Mouse (Mus musculus) CD4-positive, CD25-positive, alpha-beta regulatory T cell, adult 2 months (primary cell): Measurements from ENCODE around the gene Nr5a2.

Experiments used
- DNase-seq: peaks from one replicate; pipeline ENCODE4 v3.0.0-alpha.2; 2012; ENCODE audit warnings: low read depth, low spot score

Nr5a2 gene

GRCm38 (mm10) chr1:136960428-136961012, at the start of gene Nr5a2:
TSS of gene Nr5a2 (minus strand) at chr1:136960448.
- DNase-seq, result no peak

DNA sequence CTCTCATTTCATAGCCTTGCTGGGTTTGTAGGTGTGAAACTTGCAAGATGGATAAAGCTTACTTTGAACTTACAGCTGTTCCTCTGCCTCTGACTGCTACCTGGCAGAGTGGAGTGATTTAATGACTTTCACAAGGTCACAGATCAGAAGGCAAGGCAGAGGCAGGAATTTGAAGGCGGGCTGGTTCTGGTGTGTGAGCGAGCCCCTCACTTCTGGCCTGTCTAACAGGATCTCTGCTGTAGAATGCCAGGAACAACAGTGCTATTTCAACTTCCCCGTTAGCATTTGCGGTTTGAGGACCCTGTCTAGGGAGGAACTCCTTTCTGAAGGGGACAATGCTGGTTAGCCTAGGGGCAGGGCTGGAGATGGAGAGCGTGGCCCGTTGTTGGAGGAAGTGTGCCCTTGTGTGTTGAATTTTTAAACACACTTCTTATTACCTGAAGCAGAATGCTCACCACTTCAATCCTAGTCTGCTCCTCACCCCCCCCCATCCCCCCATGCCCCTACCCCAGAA, 48.5 kb upstream of the Nr5a2 start:
- DNase-seq, result no peak

- no peak for DNase-seq
Measured at GRCm38 (mm10) chr1:137003816-137004215, 43.6 kb upstream of the Nr5a2 start.

DNA sequence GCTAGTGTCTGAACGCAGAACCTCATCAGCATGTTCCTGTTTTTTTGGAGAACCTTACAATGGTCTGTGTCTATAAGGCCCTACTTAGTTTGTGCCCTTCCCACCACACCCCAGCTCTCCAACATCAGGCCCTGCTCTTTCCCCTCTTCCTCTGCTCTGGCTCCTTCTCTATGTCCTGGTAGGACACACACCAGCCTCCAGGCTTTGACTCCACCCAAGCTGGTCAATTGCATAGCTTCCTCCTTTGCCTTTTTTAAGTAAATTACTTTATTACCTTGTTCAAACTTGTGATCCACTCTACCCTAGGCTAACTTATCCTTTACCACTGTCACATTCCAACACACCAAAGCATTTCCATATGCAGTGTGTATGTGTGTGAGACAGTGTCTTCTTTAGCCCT, 42.9 kb upstream of the Nr5a2 start:
- DNase-seq, result no peak

GRCm38 (mm10) chr1:136991762-136992352, 31.6 kb upstream of the Nr5a2 start:
- no peak for DNase-seq

DNA sequence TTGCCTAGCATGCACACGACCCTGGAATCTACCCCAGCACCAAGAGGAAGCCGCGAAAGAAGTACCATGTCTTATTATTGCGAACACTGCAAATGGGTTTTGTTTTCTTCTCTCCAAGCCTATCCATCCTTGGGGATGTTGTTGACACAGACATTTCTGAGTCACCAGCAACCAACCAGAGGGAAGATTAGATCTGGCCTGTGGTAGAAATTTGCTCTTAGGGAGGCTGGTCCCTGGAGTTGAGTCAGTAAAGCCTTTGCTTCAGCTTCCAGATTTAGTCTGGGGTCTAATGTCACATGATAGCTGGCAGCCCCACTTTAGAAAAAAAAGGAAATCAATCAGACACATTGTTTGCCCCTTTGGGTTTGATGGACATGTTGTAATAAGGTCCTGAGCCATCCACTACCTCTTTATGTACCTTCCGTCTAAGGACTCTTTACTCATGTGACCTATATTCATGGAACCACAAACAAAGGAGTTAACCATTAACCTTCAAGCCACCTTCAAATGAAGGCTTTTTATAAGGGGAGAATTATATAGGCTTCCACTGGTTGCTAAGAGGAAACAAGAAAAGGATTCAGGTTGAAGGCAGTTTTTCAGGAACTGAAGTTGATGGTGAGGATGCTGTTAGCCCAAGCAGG, 20.1 kb upstream of the Nr5a2 start:
- DNase-seq, result no peak

DNA sequence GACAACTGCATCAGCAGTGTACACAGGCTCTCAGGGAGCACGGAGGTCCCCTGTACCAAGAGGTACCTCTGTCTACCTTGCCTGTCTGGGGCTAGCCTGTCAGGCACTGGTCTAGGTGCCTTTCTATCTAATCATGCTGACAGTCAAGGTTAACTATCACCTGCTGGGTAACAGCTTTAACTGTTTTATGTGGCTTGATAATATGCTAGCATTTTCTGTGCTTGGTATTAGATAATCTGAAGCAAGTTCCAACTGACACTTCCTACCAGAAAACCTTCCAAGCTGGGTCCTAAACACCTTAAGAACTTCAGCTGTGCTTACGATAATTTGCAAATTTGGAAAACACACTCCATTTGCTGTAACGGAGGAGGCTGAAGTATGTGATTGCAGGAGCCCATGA, 17.6 kb upstream of the Nr5a2 start:
- no peak for DNase-seq

DNA sequence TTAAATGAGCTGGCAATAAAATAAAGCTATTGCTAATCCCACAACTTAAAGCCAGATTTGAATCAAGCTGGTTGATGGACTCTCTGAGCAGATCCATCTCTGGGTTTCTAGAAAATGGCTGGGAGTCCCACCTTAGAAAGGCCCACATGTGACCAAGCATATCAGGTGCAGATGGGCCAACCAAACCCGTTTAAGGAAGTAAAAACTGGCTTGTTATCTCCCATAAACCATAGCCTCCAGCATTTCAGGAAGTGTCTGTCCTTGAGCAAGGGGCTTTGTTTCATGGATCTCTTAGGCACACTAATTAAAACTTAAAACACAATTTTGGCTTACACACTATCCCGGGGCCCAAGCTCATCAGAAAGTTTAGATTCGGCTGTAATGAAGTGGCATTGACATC, 13.8 kb upstream of the Nr5a2 start:
- DNase-seq, result no peak

DNA sequence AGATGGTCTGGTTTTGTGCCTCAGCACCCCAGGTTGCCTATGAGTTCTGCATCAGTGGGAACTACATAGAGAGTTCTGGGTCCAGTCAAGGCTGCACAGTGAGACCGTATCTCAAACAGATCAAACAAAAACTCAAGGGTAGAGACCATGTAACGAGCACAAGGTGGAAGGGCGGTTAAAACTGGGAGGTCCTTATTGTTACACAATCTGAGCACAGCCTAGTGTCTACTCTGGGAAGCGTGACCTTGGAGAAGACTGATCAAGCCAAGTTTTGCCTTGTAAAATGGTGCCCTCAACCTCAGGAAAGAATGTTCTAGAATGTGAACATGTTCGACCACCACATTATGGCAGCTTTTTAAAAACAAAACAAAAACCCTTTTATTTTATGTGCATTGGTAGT, 12.8 kb upstream of the Nr5a2 start:
- DNase-seq, result no peak

GRCm38 (mm10) chr1:136970995-136971394, 10.7 kb upstream of the Nr5a2 start:
- DNase-seq, result no peak

DNA sequence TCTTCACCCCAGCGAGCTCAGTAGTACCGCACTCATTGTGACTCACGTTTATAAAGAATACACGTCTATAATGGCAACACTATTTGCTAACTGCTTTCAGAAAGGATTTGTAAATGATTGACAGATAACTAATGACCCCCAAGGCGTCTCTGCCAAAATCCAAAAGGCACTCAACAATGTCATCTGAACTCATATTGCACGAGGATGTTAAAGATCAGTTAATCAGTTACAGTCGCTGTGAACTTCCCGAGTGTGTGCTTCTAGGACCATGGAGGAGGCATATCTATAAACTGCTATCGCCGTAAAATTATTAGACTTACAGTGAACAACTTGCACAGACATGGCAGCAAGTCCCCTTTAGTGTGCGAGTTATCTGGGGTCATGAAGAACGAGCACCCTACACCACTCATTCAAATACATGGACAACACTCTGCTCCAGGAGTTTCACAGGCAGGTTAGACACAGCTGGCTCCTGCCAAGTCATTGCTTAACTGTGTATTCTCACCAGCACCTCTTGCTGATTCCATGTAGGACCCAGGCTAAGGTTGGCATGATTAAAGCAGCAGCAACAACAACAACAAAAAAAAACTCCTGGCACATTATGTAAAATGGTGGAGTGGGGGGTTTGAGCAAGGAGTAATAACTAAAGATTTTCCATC, 6.6 kb upstream of the Nr5a2 start:
- DNase-seq, result no peak

- no peak for DNase-seq
Measured at GRCm38 (mm10) chr1:136959491-136959890, 757 bp downstream of the Nr5a2 start.

DNA sequence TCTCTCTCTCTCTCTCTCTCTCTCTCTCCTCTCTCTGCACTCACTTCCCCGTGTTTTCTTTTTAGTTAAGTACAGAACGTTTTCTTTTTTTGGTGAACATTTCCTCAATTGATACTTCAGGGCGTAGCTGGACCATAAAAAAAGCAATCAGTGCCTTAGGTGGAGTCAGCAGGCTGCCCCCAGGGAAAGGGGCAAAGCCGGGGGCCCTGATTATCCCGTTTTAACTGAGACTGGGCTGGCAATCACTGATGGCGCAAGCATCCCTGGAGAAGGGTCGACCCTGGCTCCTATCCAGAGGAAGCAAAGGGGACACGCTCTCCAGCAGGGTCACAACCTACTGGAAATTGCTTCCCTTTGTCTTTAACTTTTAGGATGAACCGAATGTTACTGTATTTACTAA, 1.6 kb downstream of the Nr5a2 start:
- no peak for DNase-seq

DNA sequence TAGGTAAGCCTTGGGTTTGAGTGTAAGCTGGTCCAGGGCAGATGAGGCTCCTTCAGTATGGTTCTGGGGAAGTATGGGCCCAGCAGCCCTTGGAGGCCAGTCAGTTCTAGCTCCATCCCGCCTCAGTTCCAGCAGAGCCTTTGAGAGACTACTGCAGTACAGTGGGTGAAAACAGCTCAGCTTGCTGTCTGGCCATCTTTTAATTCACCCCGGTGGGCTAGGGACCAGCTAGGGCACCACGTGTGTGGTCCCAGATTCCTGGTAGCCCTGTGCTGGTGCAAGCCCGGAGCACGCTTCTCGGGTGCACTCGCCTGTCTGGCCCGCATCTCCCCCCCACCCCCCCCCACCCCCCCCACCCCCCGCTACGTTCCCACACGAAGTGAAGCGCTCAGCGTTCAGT, 2.1 kb downstream of the Nr5a2 start:
- DNase-seq, result no peak

GRCm38 (mm10) chr1:136957696-136958095, 2.6 kb downstream of the Nr5a2 start:
- DNase-seq, result no peak

DNA sequence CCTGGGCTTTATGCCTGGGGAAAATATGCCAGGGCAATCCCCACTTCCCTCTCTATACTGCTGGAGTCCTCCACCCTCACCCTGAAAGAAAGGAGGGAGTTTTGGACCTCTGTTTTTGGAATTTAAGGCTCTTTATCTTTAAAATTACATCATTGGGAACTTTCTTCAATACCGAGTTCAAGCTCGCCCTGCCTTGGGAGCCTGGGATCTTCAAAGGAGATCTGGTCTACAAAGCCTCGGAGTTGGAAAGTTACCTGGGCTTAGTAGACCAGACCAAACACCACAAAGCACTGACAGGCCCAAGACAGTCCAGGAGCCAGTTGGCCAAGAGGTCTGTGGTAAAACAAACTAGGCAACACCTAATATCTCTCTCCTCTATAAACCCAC, 6.1 kb downstream of the Nr5a2 start:
- no peak for DNase-seq

DNA sequence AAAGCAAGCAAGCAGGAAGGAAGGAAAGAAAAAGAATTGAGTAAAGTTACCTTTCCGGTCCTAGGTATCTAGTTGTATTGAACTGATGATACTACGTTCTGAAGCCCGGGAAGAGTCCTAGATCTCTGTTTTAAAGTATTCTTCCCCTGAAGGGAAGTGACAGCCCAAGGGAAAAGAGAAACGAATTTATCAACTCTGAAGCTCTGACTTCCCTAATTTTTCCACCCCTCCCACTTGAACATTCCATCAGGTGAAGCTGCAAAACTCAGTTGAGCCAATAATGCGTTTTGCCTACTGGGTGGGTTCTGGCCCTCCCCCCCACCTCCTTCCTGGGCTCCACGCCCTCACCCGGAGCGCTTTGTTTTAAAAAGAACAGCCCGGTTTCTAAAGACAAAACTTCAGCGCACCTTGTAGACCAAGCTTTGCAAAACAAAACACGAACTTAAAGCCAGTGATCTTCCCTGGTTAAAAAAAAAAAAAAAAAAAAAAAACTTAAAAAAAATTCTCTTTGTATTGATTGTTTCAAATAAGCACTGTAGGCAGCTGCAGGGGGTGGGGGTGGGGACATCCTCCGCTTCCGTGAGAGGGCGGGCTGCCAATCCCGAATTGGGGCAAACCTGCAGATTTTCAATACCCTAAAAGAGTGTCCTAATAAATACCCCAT, 6.7 kb downstream of the Nr5a2 start:
- no peak for DNase-seq

- DNase-seq, result no peak
Measured at GRCm38 (mm10) chr1:136952609-136953311, 7.5 kb downstream of the Nr5a2 start.

DNA sequence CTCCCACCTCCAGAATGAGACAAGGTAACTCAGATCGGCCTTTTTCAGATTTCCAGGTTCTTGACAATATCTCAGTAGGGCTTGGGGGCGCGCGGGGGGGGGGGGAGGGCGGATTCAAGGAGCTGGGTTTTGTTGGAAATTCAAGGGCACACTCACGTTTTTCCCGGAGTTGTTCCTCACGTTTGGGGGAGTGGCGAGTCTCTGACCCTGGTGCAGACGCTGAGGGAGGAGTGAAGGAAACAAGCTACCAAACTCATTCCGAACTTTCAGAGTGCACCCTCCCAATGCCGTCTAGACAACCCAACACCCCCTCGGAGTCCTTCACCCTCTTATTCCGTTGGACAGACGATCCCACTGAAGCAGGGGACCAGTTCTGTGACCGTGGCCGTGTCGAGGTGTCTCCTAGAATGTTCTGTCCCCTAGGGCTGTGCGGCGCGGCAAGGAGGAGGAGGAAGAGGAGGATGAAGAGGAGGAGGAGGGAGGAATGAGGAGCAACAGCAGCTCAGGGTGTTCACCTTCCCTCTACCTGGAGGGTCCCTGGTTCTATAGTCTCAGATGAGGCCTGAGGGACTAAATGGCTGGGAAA, 8.2 kb downstream of the Nr5a2 start:
- DNase-seq, result no peak

GRCm38 (mm10) chr1:136951155-136951650, 9.0 kb downstream of the Nr5a2 start:
- DNase-seq, result no peak

- DNase-seq, result no peak
Measured at GRCm38 (mm10) chr1:136949323-136949741, 10.9 kb downstream of the Nr5a2 start.
